Mouse (Mus musculus) heart, postnatal 4 days (tissue): ENCODE measurements around the gene Zfp607a. TPM values are rescaled to one million over a fixed set of nuclear protein-coding genes. Genes with fewer than 3 reads are reported as not detected.

Experiments used
- total RNA-seq, 2 experiments: library from RNA; stranded (reverse); gene quantifications; 2 replicates each; pipeline ENCODE4 v1.2.3; 2021

Gene Zfp607a
- total RNA-seq, 2 experiments from 2014 or later, result 2.8 to 3.6 TPM

Other genes starting within 250 kb of the Zfp607a start
- not detected for gene Ttc9b, start 203.6 kb upstream of the Zfp607a start, total RNA-seq
- gene Map3k10, start 182.9 kb upstream of the Zfp607a start, total RNA-seq, result 10 to 100 TPM; 16.7 TPM
- gene Zfp607b, start 168.2 kb upstream of the Zfp607a start, total RNA-seq, result under 1 TPM; 0.70 to 0.81 TPM
- gene Zfp60, start 126.1 kb upstream of the Zfp607a start, total RNA-seq, result 10 to 100 TPM in 1 of 2 experiments, 1 to 10 TPM in 1; 9.1 to 11.5 TPM
- 1 to 10 TPM; 5.7 to 6.4 TPM for gene Zfp626, start 50.3 kb upstream of the Zfp607a start, total RNA-seq
- gene Zfp59, start 18.9 kb upstream of the Zfp607a start, total RNA-seq, result 1 to 10 TPM; 2.3 to 3.0 TPM
- gene Zfp974, start 71.9 kb downstream of the Zfp607a start, total RNA-seq, result 1 to 10 TPM; 6.9 to 7.7 TPM
- gene Zfp780b, start 121.6 kb downstream of the Zfp607a start, total RNA-seq, result 1 to 10 TPM; 7.4 to 8.7 TPM
- gene Zfp850, start 156.6 kb downstream of the Zfp607a start, total RNA-seq, result 1 to 10 TPM; 2.1 to 2.6 TPM
- gene Psmc4, start 192.6 kb downstream of the Zfp607a start, total RNA-seq, result 100 to 1,000 TPM; 134 to 137 TPM
- under 1 TPM; 0.02 to 0.12 TPM for gene Fcgbp, start 213.7 kb downstream of the Zfp607a start, total RNA-seq